Mouse (Mus musculus): ENCODE results near the gene Pcdh17. TPM values are rescaled to one million over a fixed set of nuclear protein-coding genes. Genes with fewer than 3 reads are reported as not detected.
A peak's percentile ranks its signal among the peaks of the same experiment; 100 is the strongest.

Pcdh17 gene
- polyA plus RNA-seq, 1 experiment from 2014 or later = 8.3 TPM

- DNase-seq (ENCODE audit: low spot score) = peak; percentile 63
- H3K9me3 ChIP-seq (ENCODE audit: control insufficient read depth, low read length) = no peaks in the 10 kb centered on the region
- H3K4me1 ChIP-seq (replicated peaks; ENCODE audit: control insufficient read depth, insufficient read depth, low read length) = peaks cover 11% of the 10 kb centered on the region
- H3K9ac ChIP-seq (ENCODE audit: low read length) = peak overlapping the region; percentile 39; the same call in 1 of the 2 replicates
- H3K27me3 ChIP-seq (replicated peaks; ENCODE audit: control insufficient read depth, insufficient read depth, low read length) = peaks cover 61% of the 10 kb centered on the region
- peak overlapping the region; percentile 86 for H3K4me2 ChIP-seq (ENCODE audit: low read length)
- H3K27ac ChIP-seq (ENCODE audit: low read depth) = no peak overlapping the region
- whole genome bisulfite sequencing = under 1% methylated on average over 21 of the region's 21 CpGs
- no peak for ATAC-seq (replicated peaks; ENCODE audit: low FRiP score, low TSS enrichment, low read depth)
- no peaks in the 10 kb centered on the region for H3K36me3 ChIP-seq (ENCODE audit: control insufficient read depth, insufficient read depth, low read length)
- H3K4me3 ChIP-seq (ENCODE audit: low read depth, low read length) = peak overlapping the region; percentile 52
Measured at GRCm38 (mm10) chr14:84444276-84444662, 906 bp downstream of the Pcdh17 start.

- Histone ChIP-seq H3K36me3 (ENCODE audit: control insufficient read depth, insufficient read depth, low read length) (no peaks in the 10 kb centered on the region), H3K9ac (ENCODE audit: low read length) (peak overlapping the region; percentile 39; the same call in 1 of the 2 replicates), H3K27ac (ENCODE audit: low read depth) (no peak overlapping the region), H3K4me1 (replicated peaks; ENCODE audit: control insufficient read depth, insufficient read depth, low read length) (peaks cover 11% of the 10 kb centered on the region), H3K9me3 (ENCODE audit: control insufficient read depth, low read length) (no peaks in the 10 kb centered on the region), H3K27me3 (replicated peaks; ENCODE audit: control insufficient read depth, insufficient read depth, low read length) (peaks cover 66% of the 10 kb centered on the region), H3K4me2 (ENCODE audit: low read length) (peak overlapping the region; percentile 86), H3K4me3 (ENCODE audit: low read depth, low read length) (peak overlapping the region; percentile 52)
- ATAC-seq (replicated peaks; ENCODE audit: low FRiP score, low TSS enrichment, low read depth) = no peak; the same call in 1 of the 2 replicates
- peak; percentile 60 for DNase-seq (ENCODE audit: low spot score)
- WGBS = 0% methylated on average over 20 of the region's 21 CpGs
Measured at GRCm38 (mm10) chr14:84444663-84445502, 1.5 kb downstream of the Pcdh17 start.

GRCm38 (mm10) chr14:84445503-84446410, 2.4 kb downstream of the Pcdh17 start:
- H3K4me3 ChIP-seq (ENCODE audit: low read depth, low read length) = peak overlapping the region; percentile 52
- no peak overlapping the region for H3K27ac ChIP-seq (ENCODE audit: low read depth)
- peak overlapping the region; percentile 86 for H3K4me2 ChIP-seq (ENCODE audit: low read length)
- no peaks in the 10 kb centered on the region for H3K36me3 ChIP-seq (ENCODE audit: control insufficient read depth, insufficient read depth, low read length)
- ATAC-seq (replicated peaks; ENCODE audit: low FRiP score, low TSS enrichment, low read depth) = no peak
- H3K9me3 ChIP-seq (ENCODE audit: control insufficient read depth, low read length) = no peaks in the 10 kb centered on the region
- H3K4me1 ChIP-seq (replicated peaks; ENCODE audit: control insufficient read depth, insufficient read depth, low read length) = peaks cover 11% of the 10 kb centered on the region
- H3K9ac ChIP-seq (ENCODE audit: low read length) = peak overlapping the region; percentile 37; the same call in 1 of the 2 replicates
- under 1% methylated on average over 59 of the region's 59 CpGs for WGBS
- peaks cover 66% of the 10 kb centered on the region for H3K27me3 ChIP-seq (replicated peaks; ENCODE audit: control insufficient read depth, insufficient read depth, low read length)
- peak; percentile 74 for DNase-seq (ENCODE audit: low spot score)

GRCm38 (mm10) chr14:84446411-84446915, 3.1 kb downstream of the Pcdh17 start:
- H3K4me3 ChIP-seq (ENCODE audit: low read depth, low read length) = peak overlapping the region; percentile 52
- H3K27ac ChIP-seq (ENCODE audit: low read depth) = no peak overlapping the region
- peak overlapping the region; percentile 37; the same call in 1 of the 2 replicates for H3K9ac ChIP-seq (ENCODE audit: low read length)
- no peak for ATAC-seq (replicated peaks; ENCODE audit: low FRiP score, low TSS enrichment, low read depth)
- peaks cover 11% of the 10 kb centered on the region for H3K4me1 ChIP-seq (replicated peaks; ENCODE audit: control insufficient read depth, insufficient read depth, low read length)
- H3K36me3 ChIP-seq (ENCODE audit: control insufficient read depth, insufficient read depth, low read length) = no peaks in the 10 kb centered on the region
- peak; percentile 67 for DNase-seq (ENCODE audit: low spot score)
- H3K9me3 ChIP-seq (ENCODE audit: control insufficient read depth, low read length) = no peaks in the 10 kb centered on the region
- H3K4me2 ChIP-seq (ENCODE audit: low read length) = peak overlapping the region; percentile 86
- H3K27me3 ChIP-seq (replicated peaks; ENCODE audit: control insufficient read depth, insufficient read depth, low read length) = peaks cover 61% of the 10 kb centered on the region
- 7% methylated on average over 37 of the region's 37 CpGs for whole genome bisulfite sequencing

- DNase-seq (ENCODE audit: low spot score) = peak; percentile 73
- H3K36me3 ChIP-seq (ENCODE audit: control insufficient read depth, insufficient read depth, low read length) = no peaks in the 10 kb centered on the region
- no peak overlapping the region; the same call in 1 of the 2 replicates for H3K9ac ChIP-seq (ENCODE audit: low read length)
- peak overlapping the region; percentile 52 for H3K4me3 ChIP-seq (ENCODE audit: low read depth, low read length)
- no peak overlapping the region for H3K27ac ChIP-seq (ENCODE audit: low read depth)
- H3K27me3 ChIP-seq (replicated peaks; ENCODE audit: control insufficient read depth, insufficient read depth, low read length) = peaks cover 54% of the 10 kb centered on the region
- H3K4me1 ChIP-seq (replicated peaks; ENCODE audit: control insufficient read depth, insufficient read depth, low read length) = peaks cover 11% of the 10 kb centered on the region
- WGBS = 7% methylated on average over 45 of the region's 45 CpGs
- H3K4me2 ChIP-seq (ENCODE audit: low read length) = peak overlapping the region; percentile 86
- no peak for ATAC-seq (replicated peaks; ENCODE audit: low FRiP score, low TSS enrichment, low read depth)
- H3K9me3 ChIP-seq (ENCODE audit: control insufficient read depth, low read length) = no peaks in the 10 kb centered on the region
Measured at GRCm38 (mm10) chr14:84446941-84447641, 3.7 kb downstream of the Pcdh17 start.

- DNase-seq (ENCODE audit: low spot score) (peak; percentile 70), ATAC-seq (replicated peaks; ENCODE audit: low FRiP score, low TSS enrichment, low read depth) (no peak)
- Histone ChIP-seq H3K36me3 (ENCODE audit: control insufficient read depth, insufficient read depth, low read length) (no peaks in the 10 kb centered on the region), H3K9ac (ENCODE audit: low read length) (0 out of 2 replicates have a peak overlapping the region, but pooled peaks have one; percentile 10), H3K4me3 (ENCODE audit: low read depth, low read length) (peak overlapping the region; percentile 52), H3K9me3 (ENCODE audit: control insufficient read depth, low read length) (no peaks in the 10 kb centered on the region), H3K27ac (ENCODE audit: low read depth) (no peak overlapping the region), H3K27me3 (replicated peaks; ENCODE audit: control insufficient read depth, insufficient read depth, low read length) (peaks cover 54% of the 10 kb centered on the region), H3K4me1 (replicated peaks; ENCODE audit: control insufficient read depth, insufficient read depth, low read length) (peaks cover 11% of the 10 kb centered on the region), H3K4me2 (ENCODE audit: low read length) (peak overlapping the region; percentile 86)
- WGBS = 5% methylated on average over 45 of the region's 45 CpGs
Measured at GRCm38 (mm10) chr14:84447661-84448380, 4.5 kb downstream of the Pcdh17 start.

GRCm38 (mm10) chr14:84448381-84448771, 5.0 kb downstream of the Pcdh17 start:
- Histone ChIP-seq H3K27ac (ENCODE audit: low read depth) (no peak overlapping the region), H3K27me3 (replicated peaks; ENCODE audit: control insufficient read depth, insufficient read depth, low read length) (peaks cover 54% of the 10 kb centered on the region), H3K9me3 (ENCODE audit: control insufficient read depth, low read length) (no peaks in the 10 kb centered on the region), H3K4me1 (replicated peaks; ENCODE audit: control insufficient read depth, insufficient read depth, low read length) (peaks cover 11% of the 10 kb centered on the region), H3K4me2 (ENCODE audit: low read length) (peak overlapping the region; percentile 86), H3K9ac (ENCODE audit: low read length) (0 out of 2 replicates have a peak overlapping the region, but pooled peaks have one; percentile 13), H3K36me3 (ENCODE audit: control insufficient read depth, insufficient read depth, low read length) (no peaks in the 10 kb centered on the region), H3K4me3 (ENCODE audit: low read depth, low read length) (peak overlapping the region; percentile 52)
- ATAC-seq (replicated peaks; ENCODE audit: low FRiP score, low TSS enrichment, low read depth) = no peak
- WGBS = 5% methylated on average over 15 of the region's 15 CpGs
- peak; percentile 52 for DNase-seq (ENCODE audit: low spot score)

Data from intestine, embryonic 14.5 days (tissue).